Mouse (Mus musculus): ENCODE measurements around the gene Olfr1145. TPM values are rescaled to one million over a fixed set of nuclear protein-coding genes. Genes with fewer than 3 reads are reported as not detected.

The Olfr1145 gene
- not detected in 2 replicates for polyA plus RNA-seq (2012; rRNA removed; ENCODE audit: low replicate concordance)

GRCm38 (mm10) chr2:87809522-87809921 lies at the start of gene Olfr1145:
Gene Olfr1145 (plus strand): TSS chr2:87809822.

GRCm38 (mm10) chr2:87779183-87779582 lies 30.4 kb upstream of the Olfr1145 start, which contains the start of gene Olfr152:
Gene Olfr152 (plus strand): TSS chr2:87779483.

GRCm38 (mm10) chr2:87800292-87800691 lies 9.3 kb upstream of the Olfr1145 start, which contains the start of gene Olfr1143:
Gene Olfr1143 (plus strand): TSS chr2:87800592.

GRCm38 (mm10) chr2:87830233-87830632 lies 20.6 kb downstream of the Olfr1145 start, which contains the start of gene Olfr1148:
Gene Olfr1148 (plus strand): TSS chr2:87830533.

GRCm38 (mm10) chr2:87843693-87844092 lies 34.1 kb downstream of the Olfr1145 start, which contains the start of gene Olfr1150-ps1:
Gene Olfr1150-ps1 (plus strand): TSS chr2:87843993.

GRCm38 (mm10) chr2:87855562-87855961 lies 45.9 kb downstream of the Olfr1145 start, which contains the start of gene Olfr1151:
Gene Olfr1151 (plus strand): TSS chr2:87855862.

Other genes starting within 250 kb of the Olfr1145 start
- not detected in 2 replicates for gene Olfr1129, start 235.9 kb upstream of the Olfr1145 start, polyA plus RNA-seq (2012; rRNA removed; ENCODE audit: low replicate concordance)
- gene Olfr1130, start 203.6 kb upstream of the Olfr1145 start, polyA plus RNA-seq (2012; rRNA removed; ENCODE audit: low replicate concordance): not detected in 2 replicates
- not detected in 2 replicates for gene Olfr1131, start 182.7 kb upstream of the Olfr1145 start, polyA plus RNA-seq (2012; rRNA removed; ENCODE audit: low replicate concordance)
- gene Olfr1132, start 172.3 kb upstream of the Olfr1145 start, polyA plus RNA-seq (2012; rRNA removed; ENCODE audit: low replicate concordance): not detected in 2 replicates
- gene Olfr1133, start 162.4 kb upstream of the Olfr1145 start, polyA plus RNA-seq (2012; rRNA removed; ENCODE audit: low replicate concordance): not detected in 2 replicates
- not detected in 2 replicates for gene Olfr1134, start 151.4 kb upstream of the Olfr1145 start, polyA plus RNA-seq (2012; rRNA removed; ENCODE audit: low replicate concordance)
- gene Olfr1135, start 136.2 kb upstream of the Olfr1145 start, polyA plus RNA-seq (2012; rRNA removed; ENCODE audit: low replicate concordance): not detected in 2 replicates
- gene Olfr1136, start 115.9 kb upstream of the Olfr1145 start, polyA plus RNA-seq (2012; rRNA removed; ENCODE audit: low replicate concordance): not detected in 2 replicates
- gene Olfr1137, start 96.6 kb upstream of the Olfr1145 start, polyA plus RNA-seq (2012; rRNA removed; ENCODE audit: low replicate concordance): not detected in 2 replicates
- gene Olfr1138, start 69.8 kb upstream of the Olfr1145 start, polyA plus RNA-seq (2012; rRNA removed; ENCODE audit: low replicate concordance): not detected in 2 replicates
- not detected in 2 replicates for gene Olfr1140, start 66.1 kb upstream of the Olfr1145 start, polyA plus RNA-seq (2012; rRNA removed; ENCODE audit: low replicate concordance)
- not detected in 2 replicates for gene Olfr1141, start 55.8 kb upstream of the Olfr1145 start, polyA plus RNA-seq (2012; rRNA removed; ENCODE audit: low replicate concordance)
- not detected in 2 replicates for gene Olfr152, start 30.3 kb upstream of the Olfr1145 start, polyA plus RNA-seq (2012; rRNA removed; ENCODE audit: low replicate concordance)
- gene Olfr1143, start 9.2 kb upstream of the Olfr1145 start, polyA plus RNA-seq (2012; rRNA removed; ENCODE audit: low replicate concordance): not detected in 2 replicates
- gene Olfr1148, start 20.7 kb downstream of the Olfr1145 start, polyA plus RNA-seq (2012; rRNA removed; ENCODE audit: low replicate concordance): not detected in 2 replicates
- not detected in 2 replicates for gene Olfr1150-ps1, start 34.2 kb downstream of the Olfr1145 start, polyA plus RNA-seq (2012; rRNA removed; ENCODE audit: low replicate concordance)
- gene Olfr1151, start 46.0 kb downstream of the Olfr1145 start, polyA plus RNA-seq (2012; rRNA removed; ENCODE audit: low replicate concordance): not detected in 2 replicates
- not detected in 2 replicates for gene Olfr1152, start 56.7 kb downstream of the Olfr1145 start, polyA plus RNA-seq (2012; rRNA removed; ENCODE audit: low replicate concordance)
- not detected in 2 replicates for gene Olfr1153, start 85.1 kb downstream of the Olfr1145 start, polyA plus RNA-seq (2012; rRNA removed; ENCODE audit: low replicate concordance)
- gene Olfr1154, start 95.3 kb downstream of the Olfr1145 start, polyA plus RNA-seq (2012; rRNA removed; ENCODE audit: low replicate concordance): not detected in 2 replicates
- not detected in 2 replicates for gene Olfr1155, start 135.3 kb downstream of the Olfr1145 start, polyA plus RNA-seq (2012; rRNA removed; ENCODE audit: low replicate concordance)
- not detected in 2 replicates for gene Olfr1156, start 143.3 kb downstream of the Olfr1145 start, polyA plus RNA-seq (2012; rRNA removed; ENCODE audit: low replicate concordance)
- gene Olfr1157, start 158.5 kb downstream of the Olfr1145 start, polyA plus RNA-seq (2012; rRNA removed; ENCODE audit: low replicate concordance): not detected in 2 replicates
- gene Olfr74, start 164.8 kb downstream of the Olfr1145 start, polyA plus RNA-seq (2012; rRNA removed; ENCODE audit: low replicate concordance): not detected in 2 replicates
- gene Olfr1158, start 180.3 kb downstream of the Olfr1145 start, polyA plus RNA-seq (2012; rRNA removed; ENCODE audit: low replicate concordance): not detected in 2 replicates
- not detected in 2 replicates for gene Olfr1160, start 198.4 kb downstream of the Olfr1145 start, polyA plus RNA-seq (2012; rRNA removed; ENCODE audit: low replicate concordance)
- gene Olfr1161, start 213.0 kb downstream of the Olfr1145 start, polyA plus RNA-seq (2012; rRNA removed; ENCODE audit: low replicate concordance): not detected in 2 replicates
- gene Olfr73, start 227.9 kb downstream of the Olfr1145 start, polyA plus RNA-seq (2012; rRNA removed; ENCODE audit: low replicate concordance): not detected in 2 replicates
- not detected in 2 replicates for gene Olfr1162, start 241.3 kb downstream of the Olfr1145 start, polyA plus RNA-seq (2012; rRNA removed; ENCODE audit: low replicate concordance)

Measured in subcutaneous adipose tissue, adult 2 months (tissue).